Mouse (Mus musculus) testis, postnatal 10 days (tissue): ENCODE results near the gene Xrcc4.
"Not testable (repeated sequence)": the region's sequence is repeated elsewhere in the genome, so short reads cannot be mapped to it uniquely, and the experiment has no call there.

Source experiments
- DNase-seq: peaks from one replicate; pipeline ENCODE4 v3.0.0; 2021; ENCODE audit warnings: low spot score

The Xrcc4 gene

DNA sequence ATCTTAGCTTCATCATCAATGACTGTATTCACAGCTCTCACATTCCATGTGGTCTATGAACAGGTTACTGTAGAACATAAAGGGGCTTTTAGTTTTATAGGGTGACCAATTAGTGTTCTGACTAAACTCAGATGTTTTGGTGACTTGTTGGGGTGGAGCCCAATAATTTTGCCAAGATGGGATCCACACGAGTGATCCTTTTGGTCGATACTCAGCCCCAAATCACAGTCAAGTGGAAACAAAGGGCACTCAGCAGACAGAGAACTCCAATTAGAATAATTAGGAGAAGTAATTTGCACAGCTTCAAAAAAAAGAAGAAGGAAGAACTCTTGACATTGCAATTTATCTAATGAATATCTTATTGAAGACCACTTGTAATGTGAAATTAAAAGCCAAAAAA lies 274.9 kb downstream of the Xrcc4 start:
- DNase-seq, result no peak

DNA sequence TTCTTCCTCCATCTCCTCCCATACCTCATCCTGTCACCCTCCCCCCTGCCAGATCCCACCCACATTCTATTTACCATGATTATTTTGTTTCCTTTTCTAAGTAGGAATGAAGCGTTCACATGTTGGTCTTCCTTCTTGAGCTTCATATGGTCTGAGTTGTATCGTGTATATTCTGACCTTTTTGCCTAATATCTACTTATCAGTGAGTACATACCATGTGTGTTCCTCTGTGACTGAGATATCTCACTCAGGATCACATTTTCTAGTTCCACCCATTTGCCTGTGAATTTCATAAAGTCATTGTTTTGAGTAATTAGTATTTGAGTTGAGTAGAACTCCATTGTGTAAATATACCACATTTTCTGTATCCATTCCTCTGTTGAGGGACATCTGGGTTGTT lies 277.2 kb downstream of the Xrcc4 start:
- DNase-seq, result no peak

DNA sequence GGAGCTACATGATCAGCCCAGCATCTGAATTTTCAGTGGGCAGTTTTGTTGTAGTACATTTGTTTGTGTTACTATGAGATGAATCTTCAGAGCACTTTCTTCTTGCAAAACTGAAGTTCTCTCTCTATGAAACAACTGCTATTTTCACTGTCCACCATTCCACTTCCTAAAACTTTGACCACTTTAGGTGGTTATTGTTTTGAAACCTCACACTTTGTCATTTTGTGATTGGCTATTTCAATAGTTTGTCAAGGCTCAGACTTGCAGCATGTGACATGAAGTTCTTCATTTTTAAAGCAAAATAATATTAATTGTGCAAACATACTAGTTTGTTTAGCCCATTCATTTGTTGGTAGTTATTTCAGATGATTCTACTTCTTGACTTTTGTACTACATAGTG lies 280.4 kb downstream of the Xrcc4 start:
- no peak for DNase-seq

DNA sequence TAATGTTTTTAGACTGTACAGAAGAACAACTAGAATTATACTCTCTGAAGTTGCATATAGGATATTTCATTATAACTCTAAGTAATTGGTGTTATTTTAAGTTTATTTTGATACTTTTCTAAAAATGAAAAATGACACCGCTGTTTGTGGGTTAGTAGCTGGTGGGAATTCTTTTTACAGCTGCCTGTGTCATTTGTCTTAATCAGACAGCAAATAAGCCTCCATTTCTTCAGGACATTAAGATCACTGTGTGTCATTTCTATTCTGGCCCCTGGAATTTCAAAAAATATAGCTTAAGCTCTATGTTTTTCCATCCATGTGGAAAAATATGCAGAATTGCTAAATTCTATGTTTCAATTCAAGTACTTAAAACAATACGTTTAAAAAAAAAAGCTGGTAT lies 287.5 kb downstream of the Xrcc4 start:
- no peak for DNase-seq

DNA sequence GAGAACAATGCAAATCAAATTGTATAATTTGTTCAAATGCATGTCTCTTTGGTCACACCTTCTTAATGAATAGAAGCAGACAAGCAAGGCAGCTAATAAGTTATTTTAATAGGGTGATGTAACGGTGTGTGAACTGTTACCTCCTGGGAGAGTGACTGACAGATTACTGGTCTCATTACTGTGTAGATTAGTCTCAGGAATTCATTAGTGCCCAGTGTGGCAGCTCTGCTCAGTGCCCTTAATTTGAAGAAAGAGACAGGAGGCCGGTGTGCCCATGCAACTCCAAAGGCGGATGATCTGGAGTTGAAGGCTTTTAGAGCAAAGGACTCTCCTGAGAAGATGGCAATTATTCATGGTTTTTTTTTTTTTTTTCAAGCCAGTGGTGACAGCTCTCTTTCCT lies 291.7 kb downstream of the Xrcc4 start:
- DNase-seq, result no peak

DNA sequence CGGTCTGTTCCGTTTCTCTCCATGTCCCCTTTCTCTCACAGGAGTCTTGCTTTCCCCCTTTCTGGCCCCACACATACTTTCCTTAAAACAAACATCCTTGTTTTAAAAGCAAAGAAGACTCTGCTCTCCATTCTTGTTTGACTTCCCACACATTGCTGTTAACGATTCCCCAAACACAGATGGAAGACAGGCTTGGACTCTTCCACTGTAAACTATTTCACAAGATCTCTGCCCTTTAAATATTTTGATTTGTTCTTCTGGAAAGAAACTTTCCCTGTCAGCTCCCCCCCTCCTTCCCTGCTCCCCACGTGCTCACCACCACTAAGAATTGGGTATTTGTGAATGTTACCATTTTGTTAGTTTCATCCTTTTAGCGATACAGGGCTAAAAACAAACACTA lies 297.9 kb downstream of the Xrcc4 start:
- no peak for DNase-seq

DNA sequence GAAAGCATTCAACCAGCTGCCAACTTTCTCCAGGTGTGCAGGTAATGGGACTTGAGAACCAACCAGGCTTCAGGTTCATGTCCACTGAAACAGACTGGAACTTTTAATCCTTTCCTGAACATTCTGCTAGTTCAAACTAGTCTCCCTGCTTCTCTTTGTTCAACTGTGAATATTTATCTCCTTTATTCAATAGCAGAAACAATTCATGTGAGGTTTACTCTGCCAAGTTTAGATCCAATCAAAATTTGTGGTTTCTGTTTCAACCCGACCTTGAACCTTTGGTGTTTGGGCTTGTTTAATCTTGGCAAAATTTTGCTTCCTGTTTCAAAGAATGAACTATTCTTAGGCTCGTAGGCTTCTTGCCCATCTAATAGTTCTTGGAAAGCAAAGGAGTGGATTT lies 306.5 kb downstream of the Xrcc4 start:
- DNase-seq, result no peak

DNA sequence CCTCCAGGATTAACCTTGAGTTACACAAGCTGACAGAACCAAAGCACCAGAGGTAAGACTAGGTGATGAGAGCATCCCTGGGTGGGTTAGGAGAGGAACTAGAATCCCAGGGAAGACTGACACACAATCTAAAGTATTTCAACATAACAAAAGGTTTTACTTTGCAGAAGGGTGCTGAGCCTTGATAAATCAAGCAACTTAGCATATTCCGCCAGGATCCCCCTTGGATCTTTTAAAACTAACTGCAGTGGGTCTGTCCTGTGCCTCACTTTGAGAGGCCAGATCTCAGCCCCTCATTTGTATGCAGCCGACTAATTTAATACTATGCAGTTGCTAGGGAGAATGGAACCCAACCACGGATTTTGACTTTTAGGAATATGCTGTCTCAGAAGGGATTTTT lies 309.1 kb downstream of the Xrcc4 start:
- no peak for DNase-seq

DNA sequence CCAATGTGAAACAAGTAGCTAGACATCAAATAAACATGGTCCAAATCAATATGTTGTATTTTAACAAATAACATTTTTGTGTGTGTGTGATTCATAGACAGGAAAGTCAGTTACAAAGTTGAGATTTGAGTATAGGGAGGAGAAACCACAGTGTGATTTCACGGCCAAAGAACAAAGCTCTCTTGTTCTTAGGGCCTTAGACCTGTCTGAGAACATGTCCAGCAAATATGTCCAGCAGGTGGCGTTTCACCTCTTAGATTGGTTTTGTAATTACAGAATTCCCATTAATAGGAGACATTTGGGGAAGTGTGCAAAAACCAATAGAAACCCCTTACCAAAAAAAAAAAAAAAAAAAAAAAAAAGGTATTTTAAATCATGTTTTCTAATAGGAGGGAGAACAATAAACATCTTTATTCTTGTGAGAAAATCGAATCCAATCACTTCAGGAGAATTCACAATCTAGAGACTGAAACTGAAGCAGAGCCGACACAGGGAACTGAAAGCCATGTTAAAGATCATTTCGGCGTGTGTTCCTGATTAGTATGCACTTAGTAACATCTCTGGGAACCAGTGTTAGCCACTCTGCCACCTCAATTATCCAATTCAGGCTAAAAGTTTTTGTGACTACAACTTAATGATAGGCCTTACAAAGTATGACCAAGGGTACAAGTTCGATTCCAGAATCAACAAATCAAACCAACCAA lies 310.0 kb downstream of the Xrcc4 start:
- DNase-seq, result peak; percentile 82

DNA sequence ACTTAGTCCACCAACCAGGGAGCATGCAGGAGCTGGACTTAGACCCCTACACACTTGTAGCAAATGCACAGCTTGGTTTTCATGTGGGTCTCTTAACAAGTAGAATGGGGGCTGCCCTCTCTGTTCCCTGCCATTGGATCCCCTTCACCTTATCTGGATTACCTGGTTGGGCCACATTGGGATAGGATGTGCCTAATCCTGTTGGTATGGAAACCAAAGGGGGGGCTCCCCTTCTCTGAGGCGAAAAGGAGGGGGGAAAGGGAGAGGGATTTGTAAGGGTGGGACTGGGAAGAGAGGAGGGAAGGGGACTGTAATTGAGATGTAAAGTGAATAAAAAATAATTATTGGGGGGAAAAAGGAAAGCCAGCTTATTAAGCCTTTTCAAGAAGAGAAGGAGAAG lies 311.6 kb downstream of the Xrcc4 start:
- DNase-seq, result no peak

DNA sequence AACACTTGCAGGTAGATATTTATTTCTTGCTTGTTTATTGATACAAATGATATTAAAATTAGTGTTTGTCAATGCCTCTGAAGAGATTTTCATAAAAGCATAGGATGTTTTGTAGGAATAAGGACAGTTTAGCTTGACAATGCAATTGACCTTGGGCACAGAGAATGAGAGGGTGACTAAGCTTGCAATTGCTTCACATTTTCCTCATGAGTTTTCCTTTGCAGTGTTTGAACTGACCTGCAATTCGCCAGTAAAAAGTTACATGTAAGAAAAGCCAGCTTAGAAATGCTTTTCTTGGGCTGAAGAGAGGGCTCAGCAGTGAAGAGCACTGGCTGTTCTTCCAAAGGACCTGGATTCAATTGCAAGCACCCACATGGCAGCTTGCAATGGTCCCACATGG lies 312.3 kb downstream of the Xrcc4 start:
- DNase-seq, result no peak

DNA sequence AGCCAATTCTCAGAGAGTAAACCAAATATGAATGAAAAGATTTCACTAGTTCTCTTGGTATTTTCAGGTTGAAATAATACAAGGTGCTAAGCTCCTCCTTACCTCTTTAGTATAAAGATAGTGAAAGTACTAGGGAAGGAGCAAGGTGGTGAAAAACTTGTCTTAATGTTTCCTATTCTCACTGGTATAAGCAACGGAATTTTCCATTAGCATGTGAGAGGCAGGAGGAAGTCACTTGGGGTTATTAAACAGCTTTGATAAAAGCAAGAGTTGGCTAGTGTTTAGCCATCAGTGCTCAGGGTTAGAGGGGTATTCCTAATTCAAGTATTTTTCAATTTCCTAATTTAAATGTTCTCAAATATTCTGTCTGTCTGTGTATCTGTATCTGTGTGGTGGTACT lies 322.9 kb downstream of the Xrcc4 start:
- no peak for DNase-seq

DNA sequence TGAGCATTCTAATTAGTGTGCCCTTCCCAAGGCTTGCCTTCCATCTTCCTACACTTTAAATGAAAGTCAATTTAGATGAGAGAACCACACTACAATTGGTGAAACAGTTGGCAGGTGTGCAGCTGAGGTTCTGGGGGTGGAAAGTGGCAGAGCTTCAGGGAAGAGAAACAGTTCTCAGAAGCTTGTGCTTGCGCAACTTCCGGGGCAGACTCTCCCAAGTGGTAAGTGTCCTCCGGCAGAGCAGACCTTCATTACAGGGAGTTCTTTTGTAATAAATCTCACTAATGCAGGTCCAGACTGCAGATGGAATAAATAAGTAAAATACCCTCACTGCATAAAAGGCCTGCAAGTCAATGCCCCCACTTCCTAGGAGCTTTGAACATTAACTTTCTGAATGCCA lies 323.4 kb downstream of the Xrcc4 start:
- no peak for DNase-seq

DNA sequence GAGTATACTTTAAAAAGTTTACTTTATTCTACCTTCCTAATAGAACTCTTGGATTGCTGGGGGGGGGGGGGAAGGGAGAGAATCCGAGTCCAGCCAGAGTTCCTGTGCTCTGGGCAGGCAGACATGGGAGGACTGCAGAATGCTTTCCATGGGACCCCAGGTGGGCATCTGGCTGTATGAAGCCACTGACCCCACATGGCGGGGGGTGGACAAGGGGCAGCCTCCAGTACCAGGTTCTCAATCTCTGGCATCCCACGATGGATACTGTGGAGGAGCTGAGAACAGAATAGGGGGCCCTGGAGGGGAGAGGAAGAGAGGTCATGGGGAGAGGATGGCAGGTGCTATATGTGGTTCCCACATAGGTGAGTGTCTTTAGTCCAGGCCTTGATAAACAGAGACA lies 327.1 kb downstream of the Xrcc4 start:
- no peak for DNase-seq

DNA sequence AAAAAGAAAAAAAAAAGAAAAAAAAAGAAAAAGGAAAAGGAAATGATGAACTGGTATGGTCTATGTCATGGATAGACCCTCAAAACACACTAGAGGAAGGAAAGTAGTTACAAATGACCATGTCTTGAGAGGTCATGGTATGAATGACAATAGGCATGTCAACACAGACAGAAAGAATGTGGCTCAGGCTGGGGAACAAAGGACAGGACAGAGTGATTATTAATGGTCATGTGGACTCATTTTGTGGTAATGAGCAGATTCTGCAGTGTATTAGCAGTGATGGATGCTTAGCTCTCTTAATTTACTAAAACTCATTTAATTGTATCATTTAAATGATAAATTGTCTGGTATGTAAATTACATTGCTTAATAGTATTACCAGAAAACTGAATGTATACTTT lies 333.1 kb downstream of the Xrcc4 start:
- no peak for DNase-seq

DNA sequence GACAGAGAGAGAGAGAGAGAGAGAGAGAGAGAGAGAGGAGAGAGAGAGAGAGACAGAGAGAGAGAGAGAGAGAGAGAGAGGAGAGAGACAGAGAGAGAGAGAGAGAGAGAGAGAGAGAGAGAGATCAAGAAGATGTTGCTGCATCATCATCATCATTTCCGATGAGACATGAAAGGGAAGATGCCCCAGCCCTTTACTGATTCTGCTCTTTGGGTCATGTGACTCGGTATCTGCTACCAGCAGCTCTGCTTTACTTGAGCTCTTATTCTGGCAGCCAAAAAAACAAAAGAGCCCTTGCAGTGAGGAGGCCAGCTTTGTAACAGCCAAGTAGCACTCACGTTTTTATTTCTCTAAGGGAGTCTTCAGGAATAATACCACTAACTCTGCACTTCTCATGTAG lies 338.8 kb downstream of the Xrcc4 start:
- not testable (repeated sequence) for DNase-seq

DNA sequence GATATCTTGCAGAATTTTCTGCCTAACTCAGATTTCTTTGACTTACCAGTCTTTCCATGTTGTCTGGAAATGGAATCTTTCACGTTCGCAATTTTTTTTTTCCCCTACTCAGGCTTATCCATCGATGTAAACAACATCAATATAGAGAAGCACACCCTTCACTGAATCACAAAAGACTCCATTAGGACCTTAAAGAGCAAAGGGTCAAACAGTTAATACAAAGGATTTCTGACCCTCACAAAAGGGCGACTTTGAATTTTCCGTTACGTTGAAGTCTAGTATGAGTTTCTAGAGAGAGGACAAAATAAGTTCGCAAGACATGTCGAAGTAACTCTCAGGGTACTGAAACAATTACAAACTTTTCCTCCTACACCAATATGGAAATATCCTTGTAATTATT lies 346.2 kb downstream of the Xrcc4 start:
- no peak for DNase-seq

DNA sequence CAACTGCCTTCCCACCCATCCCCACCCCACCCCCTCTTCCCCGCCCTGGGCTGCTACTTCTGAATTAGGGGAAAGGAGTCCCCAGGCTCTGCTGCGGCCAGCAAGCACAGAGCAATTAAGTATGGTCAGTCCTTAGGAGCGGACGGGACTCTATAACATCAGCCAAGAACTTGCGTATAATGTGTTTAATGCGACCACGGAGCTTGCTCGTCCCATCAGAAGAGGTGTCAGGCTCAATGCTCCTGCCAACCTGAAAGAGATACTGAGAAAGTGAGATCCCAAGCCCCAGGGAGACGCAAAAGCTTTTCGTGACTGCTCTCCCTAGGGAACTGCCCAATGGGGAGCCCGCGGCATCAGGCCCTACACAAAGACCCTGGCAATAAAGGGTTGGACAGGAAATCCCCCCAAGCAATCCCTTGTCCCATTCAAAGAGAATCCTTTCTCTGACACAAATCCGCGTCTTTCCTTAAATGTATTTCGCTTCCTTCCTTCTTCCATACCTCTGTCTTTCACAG lies 346.7 kb downstream of the Xrcc4 start:
- no peak for DNase-seq

DNA sequence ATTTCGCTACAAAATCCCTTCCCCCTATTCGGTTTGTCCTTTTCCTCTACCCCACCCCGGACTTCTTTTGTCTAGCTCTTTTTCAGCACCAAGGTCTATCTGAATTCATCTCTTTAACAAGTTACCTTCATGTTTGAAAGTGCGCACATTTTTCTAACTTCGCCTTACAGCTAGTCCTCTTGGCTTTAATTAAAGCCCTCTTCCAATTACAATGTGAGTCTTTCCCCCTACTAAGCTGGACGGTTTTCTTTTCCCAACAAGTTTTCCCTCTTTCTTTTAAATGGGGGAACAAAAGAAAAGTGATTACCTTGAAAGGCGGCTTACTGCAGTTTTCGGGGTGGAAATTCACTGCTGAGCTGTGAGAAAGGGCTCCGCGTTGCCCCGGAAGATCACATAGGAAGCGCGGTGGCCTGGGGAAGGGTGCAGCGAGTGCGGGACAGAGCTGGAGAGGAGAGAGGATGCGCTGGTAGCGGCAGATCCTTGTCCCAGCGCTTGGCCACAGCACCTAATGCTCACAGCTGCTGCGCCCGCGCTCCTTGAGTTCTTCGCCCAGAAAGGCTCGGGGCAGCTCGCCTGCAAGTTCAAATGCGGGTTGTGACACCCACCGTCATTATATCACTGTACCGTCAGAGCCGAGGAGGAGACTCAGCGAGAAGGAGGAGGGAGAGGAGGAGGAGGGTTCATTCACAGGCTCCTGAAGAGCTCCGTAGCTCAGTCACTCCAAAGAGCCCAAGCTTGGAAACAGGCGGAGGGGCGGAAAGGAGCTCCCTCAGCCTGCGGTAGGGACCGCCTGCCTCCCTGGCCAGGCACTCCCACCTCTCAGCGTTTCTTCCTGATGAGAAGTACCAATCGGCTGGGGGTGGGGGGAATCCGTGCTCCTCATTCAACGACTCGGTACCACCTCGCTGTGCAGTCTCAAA lies 347.4 kb downstream of the Xrcc4 start, which contains the start of gene Vcan:
Gene Vcan, minus strand, starts transcription at position 744 of the 920 bp plus-strand sequence.
- peak; percentile 52 for DNase-seq

DNA sequence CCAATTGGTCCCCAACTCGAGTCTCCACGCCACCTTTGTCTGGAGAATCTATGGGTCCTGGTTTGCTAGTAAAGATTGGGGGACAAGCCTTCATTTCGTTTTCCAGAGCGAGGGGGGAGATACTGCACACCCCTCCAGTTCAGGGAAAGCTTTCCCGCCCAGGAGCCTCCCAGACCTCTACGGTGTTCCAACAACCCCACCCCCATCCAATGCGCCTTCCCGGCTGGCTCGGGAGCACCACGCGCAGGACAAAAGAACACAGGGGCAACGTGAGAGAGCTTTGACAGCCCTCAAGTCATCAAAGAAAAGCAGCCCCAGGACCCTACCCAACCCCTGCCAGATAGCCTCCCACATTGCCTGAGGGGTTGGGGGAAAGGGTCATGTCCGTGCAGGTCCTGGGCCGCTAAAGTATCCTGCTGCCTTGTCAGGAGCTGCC lies 348.3 kb downstream of the Xrcc4 start:
- DNase-seq, result peak; percentile 65

DNA sequence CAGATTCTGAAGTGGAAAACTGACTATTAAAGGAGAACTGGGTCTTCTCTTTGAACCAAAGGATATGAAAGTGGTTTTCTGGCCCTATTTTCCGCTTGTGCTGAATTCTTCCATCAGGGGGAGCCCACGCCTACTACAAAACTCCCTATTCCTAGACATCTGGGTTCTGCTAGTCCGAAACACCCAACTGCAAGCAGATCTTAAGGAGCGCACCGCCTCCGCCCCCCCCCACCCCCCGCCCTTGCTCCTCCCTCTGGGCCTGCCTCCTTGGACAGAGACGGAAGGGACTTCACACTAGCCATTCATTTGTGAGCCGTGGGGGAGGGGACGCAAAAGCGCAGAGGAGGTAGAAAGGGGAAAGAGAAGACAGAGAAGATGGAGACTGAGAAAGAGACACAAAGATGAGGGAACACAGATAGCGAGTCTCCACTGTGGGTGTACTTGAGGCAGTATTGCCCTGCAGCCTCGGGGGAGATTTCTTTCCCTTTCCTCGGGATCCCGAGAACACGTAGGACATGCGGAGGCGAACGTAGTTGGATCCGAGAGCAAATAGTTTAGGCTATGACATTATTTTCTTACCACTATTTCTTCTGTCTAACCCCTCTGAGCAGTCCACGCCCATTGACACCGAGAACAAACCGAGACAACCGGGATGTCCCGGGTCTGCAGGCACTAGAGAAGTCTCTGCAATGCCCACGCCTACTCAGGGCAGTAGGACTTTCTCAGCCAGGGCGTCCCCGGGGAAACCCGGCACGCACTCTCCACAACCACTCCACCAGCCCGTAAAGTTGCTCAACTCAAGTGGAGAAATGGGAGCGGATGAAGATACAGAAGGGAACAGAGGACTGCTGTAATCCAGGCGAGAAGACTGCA lies 348.9 kb downstream of the Xrcc4 start:
- DNase-seq, result peak; percentile 83

DNA sequence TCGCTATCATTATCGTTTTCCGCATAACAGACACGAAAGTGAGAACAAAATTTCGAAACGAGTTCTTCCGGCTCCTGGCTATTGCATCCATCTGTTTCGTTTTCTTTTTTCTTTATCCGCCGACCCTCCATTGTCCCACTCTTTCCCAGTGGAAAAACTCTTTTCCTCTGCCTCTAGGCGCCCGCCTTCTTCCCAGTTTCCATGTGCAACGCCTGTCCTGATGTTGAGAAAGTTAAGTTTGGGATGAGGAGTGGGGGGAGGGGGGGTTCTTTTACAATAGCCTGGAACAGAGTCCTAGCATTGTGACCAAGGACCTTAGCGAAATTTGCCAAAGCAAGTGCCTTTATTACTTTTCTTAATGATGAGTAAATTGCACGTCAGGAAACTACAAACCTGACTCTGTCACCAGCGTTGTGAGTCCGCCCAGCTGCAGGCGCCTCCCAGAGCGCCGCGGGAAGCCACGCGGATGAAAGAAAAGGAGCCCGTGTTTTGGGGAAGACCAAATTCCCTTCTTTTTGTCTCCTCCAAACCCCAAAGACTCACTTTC lies 349.6 kb downstream of the Xrcc4 start:
- DNase-seq, result peak; percentile 47
